Mouse (Mus musculus) testis, adult 2 months (tissue): ENCODE measurements at regions not wholly inside any gene's neighbourhood (a gene's known extent, or its start where the extent isn't known, plus 50 kb on each side); places are given as distances from the start of the nearest gene placed in this dataset.

Experiments used
- CTCF ChIP-seq: fragments of 200-500 bp; IDR thresholded peaks from 2 replicates; pipeline ENCODE4 v1.5.1; 2012; ENCODE audit warnings: low read depth, mild to moderate bottlenecking, inconsistent platforms, low read length, moderate library complexity; ENCODE audit not compliant: control insufficient read depth, insufficient read depth, insufficient replicate concordance
- POLR2A ChIP-seq: fragments of 200-500 bp; IDR thresholded peaks from 2 replicates; pipeline ENCODE4 v1.6.1; 2012; ENCODE audit warnings: low read depth, mild to moderate bottlenecking, inconsistent platforms, low read length, moderate library complexity; ENCODE audit not compliant: control insufficient read depth

- TF ChIP-seq CTCF = no peak
- TF ChIP-seq POLR2A = no peak
These were observed 133.8 kb upstream of the Meox2 start for GRCm38 (mm10) chr12:36974432-36975094.
